Mouse (Mus musculus) MEL (cell line): ENCODE measurements around the gene Kat8. TPM values are rescaled to one million over a fixed set of nuclear protein-coding genes. Genes with fewer than 3 reads are reported as not detected.

ENCODE experiments used
- DNase-seq: peaks from one replicate; pipeline ENCODE4 v3.0.0; 2011; ENCODE audit warnings: low read depth, low spot score
- H3K27ac ChIP-seq: 2 replicates; pipeline ENCODE4 v1.5.1; 2012; ENCODE audit warnings: low read depth, mild to moderate bottlenecking, control low read depth, low read length, moderate library complexity; ENCODE audit not compliant: control insufficient read depth
- H3K27me3 ChIP-seq, 2 experiments: fragments of 150-350 bp in 1 of 2; sonication (generic) in 1 of 2; 2 replicates each; pipeline ENCODE4 v1.6.1; 2012; ENCODE audit warnings: low read length in 2 of 2, mild to moderate bottlenecking in 2 of 2, improper control_type of control experiment in 1 of 2, moderate library complexity in 1 of 2; ENCODE audit not compliant: insufficient read depth in 2 of 2, control insufficient read depth in 1 of 2
- H3K36me3 ChIP-seq, 2 experiments: 2 replicates each; pipeline ENCODE4 v1.6.1; 2012 to 2014; ENCODE audit warnings: low read length in 2 of 2, improper control_type of control experiment in 1 of 2, inconsistent platforms in 1 of 2, mild to moderate bottlenecking in 1 of 2; ENCODE audit not compliant: insufficient read depth in 2 of 2, control insufficient read depth in 1 of 2
- H3K4me1 ChIP-seq, 2 experiments: fragments of 150-350 bp in 1 of 2; sonication (generic) in 1 of 2; 2 replicates each; pipeline ENCODE4 v1.6.1; 2012; ENCODE audit warnings: low read length in 2 of 2, improper control_type of control experiment in 1 of 2, mild to moderate bottlenecking in 1 of 2; ENCODE audit not compliant: insufficient read depth in 2 of 2, control insufficient read depth in 1 of 2
- H3K4me3 ChIP-seq, 2 experiments: fragments of 150-350 bp in 1 of 2; sonication (generic) in 1 of 2; 2 replicates each; pipeline ENCODE4 v1.5.1; 2012; ENCODE audit warnings: low read depth in 2 of 2, low read length in 2 of 2, mild to moderate bottlenecking in 2 of 2, moderate library complexity in 2 of 2, control low read depth in 1 of 2, improper control_type of control experiment in 1 of 2; ENCODE audit not compliant: control insufficient read depth in 1 of 2, insufficient read depth in 1 of 2
- H3K79me2 ChIP-seq: 2 replicates; pipeline ENCODE4 v1.6.1; 2012; ENCODE audit warnings: mild to moderate bottlenecking, low read length, moderate library complexity; ENCODE audit not compliant: control insufficient read depth, poor library complexity, insufficient read depth
- H3K9ac ChIP-seq: 2 replicates; pipeline ENCODE4 v1.6.1; 2012; ENCODE audit warnings: low read depth, mild to moderate bottlenecking, control low read depth, low read length, moderate library complexity; ENCODE audit not compliant: control insufficient read depth, poor library complexity, severe bottlenecking
- H3K9me3 ChIP-seq: fragments of 150-350 bp; sonication (generic); replicated peaks from 2 replicates; pipeline ENCODE4 v1.6.1; 2012; ENCODE audit warnings: mild to moderate bottlenecking, low read length, improper control_type of control experiment, moderate library complexity; ENCODE audit not compliant: insufficient read depth
- E2F4 ChIP-seq: IDR thresholded peaks from 2 replicates; pipeline ENCODE4 v1.6.1; 2011; ENCODE audit warnings: low read depth, low read length, improper control_type of control experiment, borderline replicate concordance
- ELF1 ChIP-seq: IDR thresholded peaks from 2 replicates; pipeline ENCODE4 v1.6.1; 2014; ENCODE audit warnings: low read depth, mild to moderate bottlenecking, inconsistent platforms, low read length, improper control_type of control experiment, moderate library complexity
- EP300 ChIP-seq, 2 experiments: IDR thresholded peaks; 2 replicates each; pipeline ENCODE4 v1.6.1; 2011; ENCODE audit warnings: improper control_type of control experiment in 2 of 2, low read length in 2 of 2, low read depth in 1 of 2, mild to moderate bottlenecking in 1 of 2
- ETS1 ChIP-seq: IDR thresholded peaks from 2 replicates; pipeline ENCODE4 v1.6.1; 2012; ENCODE audit warnings: low read depth, mild to moderate bottlenecking, inconsistent platforms, low read length, improper control_type of control experiment, moderate library complexity
- HCFC1 ChIP-seq: IDR thresholded peaks from 2 replicates; pipeline ENCODE4 v1.6.1; 2012; ENCODE audit warnings: low read depth, mild to moderate bottlenecking, inconsistent platforms, low read length, improper control_type of control experiment, moderate library complexity
- MAZ ChIP-seq: IDR thresholded peaks from 2 replicates; pipeline ENCODE4 v1.6.1; 2012; ENCODE audit warnings: low read depth, mild to moderate bottlenecking, inconsistent platforms, low read length, improper control_type of control experiment
- MXI1 ChIP-seq: IDR thresholded peaks from 2 replicates; pipeline ENCODE4 v1.6.1; 2011; ENCODE audit warnings: mild to moderate bottlenecking, low read depth, low read length, improper control_type of control experiment
- POLR2A ChIP-seq, 2 experiments: IDR thresholded peaks; 2 replicates each; pipeline ENCODE4 v1.6.1; 2011 to 2012; ENCODE audit warnings: low read length in 2 of 2, mild to moderate bottlenecking in 2 of 2, control low read depth in 1 of 2, improper control_type of control experiment in 1 of 2, low read depth in 1 of 2, moderate library complexity in 1 of 2; ENCODE audit not compliant: control insufficient read depth in 1 of 2, insufficient read depth in 1 of 2, poor library complexity in 1 of 2
- POLR2AphosphoS2 ChIP-seq: IDR thresholded peaks from 2 replicates; pipeline ENCODE4 v1.6.1; 2011; ENCODE audit warnings: low read length, improper control_type of control experiment
- RCOR1 ChIP-seq: IDR thresholded peaks from 2 replicates; pipeline ENCODE4 v1.6.1; 2012; ENCODE audit warnings: low read depth, mild to moderate bottlenecking, inconsistent platforms, low read length, improper control_type of control experiment
- USF1 ChIP-seq: IDR thresholded peaks from 2 replicates; pipeline ENCODE4 v1.6.1; 2014; ENCODE audit warnings: low read depth, mild to moderate bottlenecking, inconsistent platforms, low read length, improper control_type of control experiment, moderate library complexity
- USF2 ChIP-seq, 2 experiments: IDR thresholded peaks; 2 replicates each; pipeline ENCODE4 v1.6.1; 2011 to 2012; ENCODE audit warnings: improper control_type of control experiment in 2 of 2, low read length in 2 of 2, borderline replicate concordance in 1 of 2, inconsistent platforms in 1 of 2, low read depth in 1 of 2, mild to moderate bottlenecking in 1 of 2; ENCODE audit not compliant: insufficient read depth in 1 of 2
- ZMIZ1 ChIP-seq: IDR thresholded peaks from 2 replicates; pipeline ENCODE4 v1.6.1; 2012; ENCODE audit warnings: low read depth, mild to moderate bottlenecking, inconsistent platforms, low read length, improper control_type of control experiment, moderate library complexity
- polyA plus RNA-seq, 2 experiments: library from polyadenylated mRNA; stranded (reverse) in 1 of 2; unstranded in 1 of 2; fragments of >175 nt in 1 of 2; fragments of >200 nt in 1 of 2; gene quantifications; 2 replicates each; pipeline versions ENCODE4 v1.2.1 to v1.2.4; 2012; ENCODE audit warnings: low replicate concordance in 2 of 2, low read depth in 1 of 2; ENCODE audit not compliant: insufficient read length in 2 of 2, insufficient read depth in 1 of 2, missing spikeins in 1 of 2
- total RNA-seq: library from RNA; depleted of rRNA; stranded (reverse); fragments of 300-350 nt; gene quantifications from 2 replicates; pipeline ENCODE4 v1.2.3, GENCODE M21; 2012

Gene Kat8
- total and polyA plus RNA-seq, 3 experiments: 39.5 to 45.8 TPM; not detected in 1

DNA sequence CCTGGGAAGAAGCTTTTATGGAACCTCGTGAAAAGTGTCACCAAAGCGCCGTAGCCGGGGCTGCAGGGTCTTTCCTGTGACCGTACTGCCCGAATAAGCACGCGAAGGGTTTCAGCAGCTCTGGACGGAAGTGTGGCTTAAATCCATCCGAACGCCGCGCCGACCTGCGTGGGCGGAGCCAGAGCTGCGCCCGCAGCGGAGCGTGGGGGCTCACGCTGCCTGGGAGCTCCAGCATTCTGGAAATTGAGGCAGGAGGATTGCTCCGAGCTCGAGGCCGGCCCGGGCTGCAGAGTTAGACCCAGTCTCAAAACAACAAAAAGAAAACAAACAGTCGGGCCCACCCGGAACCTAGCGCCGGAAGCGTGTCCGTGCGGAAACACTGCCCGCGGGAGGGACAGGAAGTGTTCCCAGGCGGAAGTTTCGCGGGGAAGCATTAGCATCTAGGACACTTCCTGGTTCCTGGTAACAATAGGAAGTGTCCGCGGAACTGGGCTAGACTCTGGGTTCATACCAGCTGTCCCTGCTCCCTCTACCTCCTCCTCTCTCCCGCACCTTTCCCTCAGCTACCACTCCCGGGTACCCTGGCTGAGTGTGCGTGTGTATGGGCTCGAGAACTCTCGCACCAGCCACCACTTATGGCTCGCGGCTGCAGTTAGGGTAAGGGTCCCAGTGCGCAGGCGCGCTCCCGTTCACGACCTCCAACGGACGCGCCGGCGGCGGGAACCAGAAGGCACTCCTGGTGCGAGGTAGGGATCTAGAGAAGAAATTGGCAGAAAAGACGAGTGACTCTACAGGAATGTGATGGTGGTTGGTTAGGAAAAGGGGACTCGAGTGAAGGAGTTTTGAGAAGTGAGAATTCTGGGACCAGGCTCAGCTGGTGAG is 35.6 kb upstream of the Kat8 start, which contains the start of gene Zfp668 (continued):
- TF ChIP-seq ELF1: peak; percentile 100
- peak; percentile 61; the same call in 1 of the 2 replicates for TF ChIP-seq ETS1
- TF ChIP-seq E2F4: peak; percentile 87; the same call in 1 of the 2 replicates
- peak; percentile 78 for TF ChIP-seq MXI1
- peak; percentile 27 to 83 for TF ChIP-seq POLR2A (IDR thresholded peaks at IDR 0.05; ENCODE audit: control insufficient read depth in 1 of 2, insufficient read depth in 1 of 2, low read depth in 1 of 2, low read length in 2 of 2, poor library complexity in 1 of 2)
- TF ChIP-seq ZMIZ1: peak; percentile 54; the same call in 1 of the 2 replicates

DNA sequence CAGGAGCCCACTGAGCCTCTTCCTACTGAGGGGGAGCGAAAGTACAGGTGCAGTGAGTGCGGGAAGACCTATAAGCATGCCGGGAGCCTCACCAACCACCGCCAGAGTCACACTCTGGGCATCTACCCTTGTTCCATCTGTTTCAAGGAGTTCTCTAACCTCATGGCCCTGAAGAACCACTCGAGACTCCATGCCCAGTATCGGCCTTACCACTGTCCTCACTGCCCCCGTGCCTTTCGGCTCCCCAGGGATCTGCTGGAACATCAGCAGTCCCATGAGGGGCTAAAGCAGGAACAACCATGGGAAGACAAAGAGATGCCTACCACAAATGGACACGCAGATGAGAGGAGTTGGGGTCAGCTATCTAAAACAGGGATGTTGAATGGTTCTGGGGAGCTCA is 33.0 kb upstream of the Kat8 start:
- Histone ChIP-seq H3K79me2 (peaks cover 75% of the 10 kb centered on the region), H3K27me3 (no peaks in the 10 kb centered on the region), H3K9ac (no peak overlapping the region), H3K27ac (no peak overlapping the region)
- DNase-seq: no peak
- TF ChIP-seq POLR2AphosphoS2 (no peak), MAZ (no peak), USF1 (no peak), USF2 (IDR thresholded peaks at IDR 0.05; ENCODE audit: borderline replicate concordance in 1 of 2, insufficient read depth in 1 of 2, low read depth in 1 of 2, low read length in 2 of 2) (no peak), EP300 (IDR thresholded peaks at IDR 0.05; ENCODE audit: low read depth in 1 of 2, low read length in 2 of 2) (no peak)
- TF ChIP-seq, all 39 proteins: peak for 0
- peaks cover 6 to 22% of the 10 kb centered on the region in 2 experiments for H3K36me3 ChIP-seq
- H3K9me3 ChIP-seq: no peaks in the 10 kb centered on the region
- H3K4me3 ChIP-seq: no peak overlapping the region
- H3K4me1 ChIP-seq: peaks cover 10 to 28% of the 10 kb centered on the region in 2 experiments

DNA sequence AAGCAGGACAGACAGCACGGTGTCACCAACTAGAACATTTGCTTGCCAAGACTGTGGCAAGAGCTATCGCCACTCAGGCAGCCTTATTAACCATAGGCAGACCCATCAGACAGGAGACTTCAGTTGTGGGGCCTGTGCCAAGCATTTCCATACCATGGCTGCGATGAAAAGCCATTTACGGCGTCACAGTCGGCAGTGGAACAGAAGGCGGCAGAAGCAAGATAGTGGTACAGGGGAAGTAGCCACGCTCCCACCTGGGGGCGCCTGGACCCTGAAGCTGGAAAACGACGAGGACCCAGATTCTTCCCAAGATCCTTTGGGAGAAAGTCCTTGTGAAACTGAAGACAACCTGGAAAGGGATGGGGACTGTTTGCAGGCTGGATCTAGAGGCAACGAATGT is 31.9 kb upstream of the Kat8 start:
- Histone ChIP-seq H3K9me3 (no peaks in the 10 kb centered on the region), H3K27me3 (no peaks in the 10 kb centered on the region), H3K4me1 (peaks cover 16 to 31% of the 10 kb centered on the region in 2 experiments), H3K27ac (no peak overlapping the region), H3K9ac (no peak overlapping the region), H3K36me3 (peaks cover 8 to 27% of the 10 kb centered on the region in 2 experiments), H3K79me2 (peaks cover 74% of the 10 kb centered on the region), H3K4me3 (no peak overlapping the region)
- TF ChIP-seq POLR2A (IDR thresholded peaks at IDR 0.05; ENCODE audit: control insufficient read depth in 1 of 2, insufficient read depth in 1 of 2, low read depth in 1 of 2, low read length in 2 of 2, poor library complexity in 1 of 2) (no peak; a peak in 1 of 4 replicates), HCFC1 (no peak), RCOR1 (no peak)
- no peak for DNase-seq
